Comparison of ENCODE assay signal across 10 mouse cellular contexts in the genomic region with DNA sequence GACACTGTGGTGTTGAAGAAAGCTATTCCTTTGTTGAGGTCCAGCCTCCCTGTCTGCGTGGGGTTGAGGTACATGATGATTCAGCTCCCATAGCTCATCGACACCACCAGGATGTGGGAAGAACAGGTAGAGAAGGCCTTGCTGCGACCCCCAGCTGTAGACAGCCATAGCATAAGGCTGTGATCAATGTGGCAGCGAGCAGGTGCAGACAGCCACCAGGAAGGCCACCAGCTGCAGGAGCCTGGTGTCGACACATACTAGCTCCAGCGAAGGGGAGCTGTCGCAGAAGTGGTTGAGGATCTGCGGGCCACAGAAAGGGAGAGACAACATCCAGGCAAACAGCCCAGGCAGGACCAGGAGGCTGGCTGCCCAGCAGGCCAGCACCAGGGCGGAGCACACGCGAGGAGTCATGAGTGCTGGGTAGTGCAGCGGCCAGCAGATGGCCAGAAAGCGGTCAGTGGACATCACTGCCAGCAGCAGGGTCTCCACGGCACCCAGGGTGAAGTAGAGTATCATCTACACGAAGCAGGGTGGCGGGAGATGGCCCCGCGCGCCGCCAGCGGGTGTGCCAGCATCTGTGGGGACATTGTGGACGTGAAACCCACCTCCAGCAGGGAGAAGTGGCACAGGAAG. TPM values are rescaled to one million over a fixed set of nuclear protein-coding genes. Genes with fewer than 3 reads are reported as not detected.
DNase-seq lines count a peak whose midpoint lies in the region; ATAC-seq and TF ChIP-seq lines count a peak whose summit lies in the region.
"Had no signal": no experiment of that assay in that cellular context is flagged by ENCODE, and none has a peak within 500 bp of the region (broad histone marks: within the 10 kb centered on the region; RNA-seq: fewer than 3 reads in every experiment).

No protein-coding gene starts in this region.

- no peak for TF ChIP-seq CTCF in bone marrow, adult 2 months (IDR thresholded peaks at IDR 0.05; ENCODE audit: control insufficient read depth, insufficient read depth, low read length)

- no peaks in the 10 kb centered on the region for H3K36me3 ChIP-seq in heart, embryonic 13.5 days
- H3K36me3 ChIP-seq in intestine, embryonic 15.5 days, result no peaks in the 10 kb centered on the region
- H3K36me3 ChIP-seq in midbrain, embryonic 16.5 days (ENCODE audit: control insufficient read depth, insufficient read depth, low read length), result no peaks in the 10 kb centered on the region
- H3K36me3 ChIP-seq: G1E had no signal

- DNase-seq in heart, postnatal 4 days, result no peak
- DNase-seq in right cerebral cortex, adult 2 months (ENCODE audit: low spot score in 2 of 2), result no peak
- DNase-seq in urinary bladder, adult 18-20 months (ENCODE audit: low spot score in 2 of 2), result no peak
- DNase-seq in embryo, embryonic 9.5 days (ENCODE audit: extremely low spot score), result no peak
- DNase-seq: forebrain, postnatal 0 days had no signal

- peak; percentile 21; the same call in 1 of the 2 replicates for TF ChIP-seq POLR2A in bone marrow, adult 2 months (IDR thresholded peaks at IDR 0.05; ENCODE audit: borderline replicate concordance, control insufficient read depth, low read depth, low read length)

- peak overlapping the region; percentile 70 for H3K4me2 ChIP-seq in heart, embryonic 13.5 days
- peak overlapping the region; percentile 44 for H3K4me2 ChIP-seq in intestine, embryonic 15.5 days (replicated peaks)
- H3K4me2 ChIP-seq in midbrain, embryonic 16.5 days (ENCODE audit: low read length), result 0 out of 2 replicates have a peak overlapping the region, but pooled peaks have one; percentile 12

- peaks cover 11% of the 10 kb centered on the region for H3K4me1 ChIP-seq in heart, embryonic 13.5 days
- no peaks in the 10 kb centered on the region for H3K4me1 ChIP-seq in bone marrow, adult 2 months (ENCODE audit: control insufficient read depth, insufficient read depth, low read length)
- H3K4me1 ChIP-seq in intestine, embryonic 15.5 days (replicated peaks), result 0 out of 2 replicates have a peak, but pooled peaks cover 3% of the 10 kb centered on the region
- H3K4me1 ChIP-seq in midbrain, embryonic 16.5 days (ENCODE audit: control insufficient read depth, insufficient read depth, low read length), result no peaks in the 10 kb centered on the region

- 14% methylated on average over 22 of the region's 22 CpGs for WGBS in heart, embryonic 13.5 days
- 47% methylated on average over 22 of the region's 22 CpGs for WGBS in bone marrow, adult 2 months
- WGBS in intestine, embryonic 15.5 days, result 26% methylated on average over 22 of the region's 22 CpGs
- WGBS in midbrain, embryonic 16.5 days, result 38% methylated on average over 22 of the region's 22 CpGs

- H3K27ac ChIP-seq in heart, embryonic 13.5 days (replicated peaks), result no peak overlapping the region
- H3K27ac ChIP-seq in bone marrow, adult 2 months (ENCODE audit: control insufficient read depth, insufficient read depth, low read depth, low read length, poor library complexity), result no peak overlapping the region
- no peak overlapping the region for H3K27ac ChIP-seq in intestine, embryonic 15.5 days
- H3K27ac ChIP-seq in midbrain, embryonic 16.5 days (ENCODE audit: low read length), result no peak overlapping the region

- H3K27me3 ChIP-seq in heart, embryonic 13.5 days (replicated peaks), result peaks cover 15% of the 10 kb centered on the region
- no peaks in the 10 kb centered on the region; the same call in 1 of the 2 replicates for H3K27me3 ChIP-seq in intestine, embryonic 15.5 days (replicated peaks)
- peaks cover 3% of the 10 kb centered on the region; the same call in 1 of the 2 replicates for H3K27me3 ChIP-seq in midbrain, embryonic 16.5 days (ENCODE audit: control insufficient read depth, insufficient read depth, low read depth, low read length)

- no peak for ATAC-seq in heart, embryonic 13.5 days (ENCODE audit: extremely low read depth, insufficient number of reproducible peaks, low FRiP score, low TSS enrichment)
- peak; percentile 62 for ATAC-seq in intestine, embryonic 15.5 days
- ATAC-seq in midbrain, embryonic 16.5 days, result no peak
- ATAC-seq: forebrain, postnatal 0 days had no signal

- H3K9me3 ChIP-seq in heart, embryonic 13.5 days, result no peaks in the 10 kb centered on the region
- H3K9me3 ChIP-seq in intestine, embryonic 15.5 days, result no peaks in the 10 kb centered on the region
- H3K9me3 ChIP-seq in midbrain, embryonic 16.5 days (replicated peaks; ENCODE audit: control insufficient read depth, low read length, poor library complexity, severe bottlenecking), result no peaks in the 10 kb centered on the region

- H3K9ac ChIP-seq in heart, embryonic 13.5 days, result peak overlapping the region; percentile 67
- H3K9ac ChIP-seq in intestine, embryonic 15.5 days, result no peak overlapping the region
- no peak overlapping the region for H3K9ac ChIP-seq in midbrain, embryonic 16.5 days (ENCODE audit: low read depth, low read length)
- H3K9ac ChIP-seq: forebrain, postnatal 0 days had no signal

- peak overlapping the region; percentile 42 for H3K4me3 ChIP-seq in heart, embryonic 13.5 days
- no peak overlapping the region for H3K4me3 ChIP-seq in bone marrow, adult 2 months (replicated peaks; ENCODE audit: control insufficient read depth, low read depth, low read length)
- no peak overlapping the region for H3K4me3 ChIP-seq in intestine, embryonic 15.5 days (replicated peaks)
- no peak overlapping the region for H3K4me3 ChIP-seq in midbrain, embryonic 16.5 days (ENCODE audit: low read depth, low read length)

RNA-seq across cellular contexts. Expression of a gene that starts 15.0 kb away (rescaled TPM):
- polyA plus RNA-seq in heart, embryonic 13.5 days (2015; fragmentation: Nextera tagmentation; extraction: Ambion mirVana), result not detected in 2 replicates
- under 1 TPM; 0.07 TPM for total RNA-seq in heart, postnatal 4 days (2021)
- 1.2 and 7.9 TPM in 2 replicates for polyA plus RNA-seq in bone marrow, adult 2 months (2011; ENCODE audit: insufficient read depth, insufficient read length, low replicate concordance, missing spikeins)
- polyA plus RNA-seq in intestine, embryonic 15.5 days (2015; fragmentation: Nextera tagmentation; extraction: Ambion mirVana), result not detected in 2 replicates
- polyA plus RNA-seq in midbrain, embryonic 16.5 days (2015; fragmentation: Nextera tagmentation; extraction: Ambion mirVana), result 0.10 TPM in 1 of 2 replicates, not detected in the other
- total RNA-seq: forebrain, postnatal 0 days had no signal
- polyA plus RNA-seq: G1E had no signal

RNA-seq across cellular contexts. Expression of a gene that starts 24.4 kb away (rescaled TPM):
- polyA plus RNA-seq in heart, embryonic 13.5 days (2015; fragmentation: Nextera tagmentation; extraction: Ambion mirVana), result 159 and 162 TPM in 2 replicates
- total RNA-seq in heart, postnatal 4 days (2021), result 100 to 1,000 TPM; 299 to 315 TPM
- polyA plus RNA-seq in bone marrow, adult 2 months (2011; ENCODE audit: insufficient read depth, insufficient read length, low replicate concordance, missing spikeins), result 8.6 and 19.7 TPM in 2 replicates
- 131 and 135 TPM in 2 replicates for polyA plus RNA-seq in intestine, embryonic 15.5 days (2015; fragmentation: Nextera tagmentation; extraction: Ambion mirVana)
- polyA plus RNA-seq in midbrain, embryonic 16.5 days (2015; fragmentation: Nextera tagmentation; extraction: Ambion mirVana), result 32.7 and 36.4 TPM in 2 replicates
- polyA plus RNA-seq: G1E had no signal

RNA-seq across cellular contexts. Expression of a gene that starts 24.5 kb away (rescaled TPM):
- polyA plus RNA-seq in heart, embryonic 13.5 days (2015; fragmentation: Nextera tagmentation; extraction: Ambion mirVana), result 0.04 and 0.13 TPM in 2 replicates
- total RNA-seq in heart, postnatal 4 days (2021), result 1 to 10 TPM; 5.7 to 8.5 TPM
- 1.1 and 3.2 TPM in 2 replicates for polyA plus RNA-seq in bone marrow, adult 2 months (2011; ENCODE audit: insufficient read depth, insufficient read length, low replicate concordance, missing spikeins)
- polyA plus RNA-seq in intestine, embryonic 15.5 days (2015; fragmentation: Nextera tagmentation; extraction: Ambion mirVana), result 0.27 and 0.45 TPM in 2 replicates
- 3.3 and 3.8 TPM in 2 replicates for polyA plus RNA-seq in midbrain, embryonic 16.5 days (2015; fragmentation: Nextera tagmentation; extraction: Ambion mirVana)
- polyA plus RNA-seq: G1E had no signal

Comparison
In these comparisons a context has a peak if more than half of its experiments do, and no peak if none do; other contexts are left out.
1. H3K4me2 ChIP-seq: peak in every context shown above with its lines; median percentile 70 in heart, embryonic 13.5 days; 44 in intestine, embryonic 15.5 days; 12 in midbrain, embryonic 16.5 days.